Mouse (Mus musculus): ENCODE measurements at regions not wholly inside any gene's neighbourhood (a gene's known extent, or its start where the extent isn't known, plus 50 kb on each side); places are given as distances from the start of the nearest gene placed in this dataset.

DNA sequence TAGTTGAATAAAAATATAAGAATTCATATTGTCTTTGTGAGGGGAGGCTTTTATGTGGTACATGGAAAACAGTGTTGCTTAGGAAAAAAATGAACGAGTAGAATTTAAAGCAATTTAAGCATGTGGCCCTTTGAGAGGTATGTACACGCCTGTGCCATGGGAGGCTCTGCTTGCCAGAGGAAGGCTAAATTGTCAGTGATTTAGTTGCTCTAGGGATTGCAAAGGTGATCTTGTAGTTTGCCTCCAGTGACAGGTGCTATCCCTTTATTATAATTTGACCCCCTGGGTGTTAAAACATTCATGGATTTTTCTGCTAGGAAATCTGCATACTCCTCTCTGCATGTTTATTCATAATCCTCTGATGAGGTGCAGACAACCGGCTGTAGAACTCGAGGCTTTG, 942.0 kb downstream of the Gbe1 start:
- no peak for ATAC-seq
- no peak overlapping the region for H3K27ac ChIP-seq
- no peaks in the 10 kb centered on the region for H3K4me1 ChIP-seq (ENCODE audit: insufficient read depth, low read length)

GRCm38 (mm10) chr16:71256175-71256574, 942.4 kb downstream of the Gbe1 start:
- no peaks in the 10 kb centered on the region for H3K27me3 ChIP-seq (ENCODE audit: insufficient read depth, low read length)
- H3K9ac ChIP-seq (replicated peaks; ENCODE audit: low read length), result no peak overlapping the region
- H3K4me1 ChIP-seq (ENCODE audit: insufficient read depth, low read length), result no peaks in the 10 kb centered on the region
- H3K36me3 ChIP-seq (ENCODE audit: insufficient read depth, low read length), result no peaks in the 10 kb centered on the region
- H3K9me3 ChIP-seq (ENCODE audit: low read length), result no peaks in the 10 kb centered on the region
- peak; percentile 55 for TF ChIP-seq CTCF (IDR thresholded peaks at IDR 0.05; ENCODE audit: low read depth)
- ATAC-seq, result no peak
- no peak overlapping the region for H3K4me2 ChIP-seq (ENCODE audit: low read depth, low read length)
- H3K27ac ChIP-seq, result no peak overlapping the region
- 63% methylated on average over 2 of the region's 2 CpGs for WGBS
- DNase-seq (ENCODE audit: low spot score), result peak; percentile 72
- H3K4me3 ChIP-seq (ENCODE audit: low read length), result no peak overlapping the region

More for the DNA sequence above, 942.0 kb downstream of the Gbe1 start:
- H3K9me3 ChIP-seq (ENCODE audit: low read length), result no peaks in the 10 kb centered on the region
- no peak overlapping the region for H3K9ac ChIP-seq (replicated peaks; ENCODE audit: low read length)
- H3K4me3 ChIP-seq (ENCODE audit: low read length), result no peak overlapping the region
- WGBS, result 48% methylated on average over 4 of the region's 4 CpGs
- no peaks in the 10 kb centered on the region for H3K27me3 ChIP-seq (ENCODE audit: insufficient read depth, low read length)
- DNase-seq (ENCODE audit: low spot score), result peak; percentile 22
- no peaks in the 10 kb centered on the region for H3K36me3 ChIP-seq (ENCODE audit: insufficient read depth, low read length)
- no peak overlapping the region for H3K4me2 ChIP-seq (ENCODE audit: low read depth, low read length)
- TF ChIP-seq CTCF (IDR thresholded peaks at IDR 0.05; ENCODE audit: low read depth), result no peak

DNA sequence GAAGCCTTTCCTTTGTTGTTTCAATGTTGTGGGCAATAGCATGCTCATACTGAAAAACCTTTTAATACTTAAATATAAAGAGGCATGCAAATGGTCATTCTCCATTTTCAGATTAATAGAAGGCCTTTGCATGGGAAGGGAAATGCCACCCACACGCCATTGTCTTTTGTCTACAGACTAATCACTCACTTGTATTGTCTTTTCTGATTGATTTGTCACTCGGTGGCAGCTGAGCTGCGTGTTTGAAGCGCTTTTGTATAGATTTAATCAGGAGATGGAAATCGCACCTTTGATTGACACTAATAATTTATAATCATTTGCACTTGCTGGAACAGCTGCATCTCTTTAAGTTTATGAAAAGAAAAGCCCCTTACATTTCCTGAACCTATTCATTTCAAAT, 953.4 kb downstream of the Gbe1 start:
- DNase-seq (ENCODE audit: low spot score) (no peak), ATAC-seq (no peak)
- Histone ChIP-seq H3K36me3 (ENCODE audit: insufficient read depth, low read length) (no peaks in the 10 kb centered on the region), H3K4me2 (ENCODE audit: low read depth, low read length) (no peak overlapping the region), H3K9me3 (ENCODE audit: low read length) (no peaks in the 10 kb centered on the region), H3K4me1 (ENCODE audit: insufficient read depth, low read length) (no peaks in the 10 kb centered on the region), H3K27ac (no peak overlapping the region), H3K27me3 (ENCODE audit: insufficient read depth, low read length) (no peaks in the 10 kb centered on the region), H3K4me3 (ENCODE audit: low read length) (no peak overlapping the region), H3K9ac (replicated peaks; ENCODE audit: low read length) (no peak overlapping the region)
- 25% methylated on average over 5 of the region's 5 CpGs for WGBS
- no peak for TF ChIP-seq CTCF (IDR thresholded peaks at IDR 0.05; ENCODE audit: low read depth)

Measured in hindbrain, postnatal 0 days (tissue).